Mouse (Mus musculus): ENCODE measurements around the gene Gm1043.

Gene Gm1043

GRCm38 (mm10) chr5:37205420-37205819 is 120.2 kb downstream of the Gm1043 start:
- DNase-seq (ENCODE audit: low spot score), result no peak

GRCm38 (mm10) chr5:37206364-37206763 is 121.2 kb downstream of the Gm1043 start:
- DNase-seq (ENCODE audit: low spot score), result no peak

- DNase-seq (ENCODE audit: low spot score), result no peak
Measured at GRCm38 (mm10) chr5:37212938-37213708, 128.0 kb downstream of the Gm1043 start.

GRCm38 (mm10) chr5:37213709-37214103 is 128.5 kb downstream of the Gm1043 start:
- DNase-seq (ENCODE audit: low spot score), result no peak

- DNase-seq (ENCODE audit: low spot score), result no peak
Measured at GRCm38 (mm10) chr5:37214614-37215013, 129.4 kb downstream of the Gm1043 start.

- DNase-seq (ENCODE audit: low spot score), result no peak
Measured at GRCm38 (mm10) chr5:37215276-37215675, 130.1 kb downstream of the Gm1043 start.

- DNase-seq (ENCODE audit: low spot score), result no peak
Measured at GRCm38 (mm10) chr5:37219615-37220014, 134.4 kb downstream of the Gm1043 start.

GRCm38 (mm10) chr5:37220575-37220974 is 135.4 kb downstream of the Gm1043 start:
- DNase-seq (ENCODE audit: low spot score), result no peak

- no peak for DNase-seq (ENCODE audit: low spot score)
Measured at GRCm38 (mm10) chr5:37221563-37221962, 136.4 kb downstream of the Gm1043 start.

GRCm38 (mm10) chr5:37222316-37222715 is 137.1 kb downstream of the Gm1043 start:
- DNase-seq (ENCODE audit: low spot score), result no peak

- peak; percentile 64 for DNase-seq (ENCODE audit: low spot score)
Measured at GRCm38 (mm10) chr5:37225708-37226107, 140.5 kb downstream of the Gm1043 start.

- DNase-seq (ENCODE audit: low spot score), result no peak
Measured at GRCm38 (mm10) chr5:37227956-37228680, 142.9 kb downstream of the Gm1043 start.

GRCm38 (mm10) chr5:37228894-37229293 is 143.7 kb downstream of the Gm1043 start:
- no peak for DNase-seq (ENCODE audit: low spot score)

- no peak for DNase-seq (ENCODE audit: low spot score)
Measured at GRCm38 (mm10) chr5:37233010-37233557, 147.9 kb downstream of the Gm1043 start.

GRCm38 (mm10) chr5:37238654-37239053 is 153.5 kb downstream of the Gm1043 start:
- DNase-seq (ENCODE audit: low spot score), result no peak

GRCm38 (mm10) chr5:37240550-37240949 is 155.4 kb downstream of the Gm1043 start:
- DNase-seq (ENCODE audit: low spot score), result peak; percentile 58

- DNase-seq (ENCODE audit: low spot score), result no peak
Measured at GRCm38 (mm10) chr5:37241224-37241623, 156.1 kb downstream of the Gm1043 start.

- DNase-seq (ENCODE audit: low spot score), result no peak
Measured at GRCm38 (mm10) chr5:37241651-37242151, 156.5 kb downstream of the Gm1043 start, which contains the start of gene Crmp1. Crmp1 (plus strand) TSS chr5:37241940.

- DNase-seq (ENCODE audit: low spot score), result no peak
Measured at GRCm38 (mm10) chr5:37242360-37243168, 157.4 kb downstream of the Gm1043 start.

- peak; percentile 68 for DNase-seq (ENCODE audit: low spot score)
Measured at GRCm38 (mm10) chr5:37243169-37243886, 158.2 kb downstream of the Gm1043 start.

GRCm38 (mm10) chr5:37244161-37244560 is 159.0 kb downstream of the Gm1043 start:
- no peak for DNase-seq (ENCODE audit: low spot score)
